Mouse (Mus musculus) thymus, postnatal 0 days (tissue): ENCODE measurements around the gene Impdh1. TPM values are rescaled to one million over a fixed set of nuclear protein-coding genes. Genes with fewer than 3 reads are reported as not detected.

ENCODE experiments used
- microRNA-seq: library from miRNA; unstranded; fragments of <30 nt; microRNA quantifications from one replicate; pipeline ENCODE4, GENCODE M21; 2016; ENCODE audit warnings: borderline number of aligned reads
- polyA plus RNA-seq: library from polyadenylated mRNA; unstranded; fragments of >200 nt; fragmentation: Nextera tagmentation; extraction: Ambion mirVana; gene quantifications from 2 replicates; pipeline ENCODE4 v1.2.1, GENCODE M21; 2015

Gene Impdh1
- polyA plus RNA-seq, 1 experiment from 2014 or later: 138 TPM

Small RNA genes lying within 50 kb of the gene (microRNA-seq; reads per million reads assigned to microRNA genes)
- gene Gm24303: not detected

Other genes with a start within 250 kb of the Impdh1 start
- gene Lep, start 156.1 kb downstream of the Impdh1 start, polyA plus RNA-seq: 0.12 TPM in 1 of 2 replicates, not detected in the other
- gene Rbm28, start 51.4 kb downstream of the Impdh1 start, polyA plus RNA-seq: 30.7 and 31.0 TPM in 2 replicates
- gene Prrt4, start 36.8 kb downstream of the Impdh1 start, polyA plus RNA-seq: 0.05 and 0.09 TPM in 2 replicates
- gene Hilpda, start 56.1 kb upstream of the Impdh1 start, polyA plus RNA-seq: 55.2 and 59.9 TPM in 2 replicates
- gene Fam71f2, start 63.2 kb upstream of the Impdh1 start, polyA plus RNA-seq: 0.61 and 0.73 TPM in 2 replicates
- gene Fam71f1, start 102.8 kb upstream of the Impdh1 start, polyA plus RNA-seq: not detected in 2 replicates
- 106 and 118 TPM in 2 replicates for gene Calu, start 131.7 kb upstream of the Impdh1 start, polyA plus RNA-seq
- 0.15 and 0.17 TPM in 2 replicates for gene Opn1sw, start 172.1 kb upstream of the Impdh1 start, polyA plus RNA-seq
- 1.8 and 2.5 TPM in 2 replicates for gene Ccdc136, start 179.9 kb upstream of the Impdh1 start, polyA plus RNA-seq
- gene Flnc, start 216.9 kb upstream of the Impdh1 start, polyA plus RNA-seq: 0.17 and 0.35 TPM in 2 replicates